Mouse (Mus musculus) monocyte, adult 5-6 weeks (primary cell): ENCODE results near the gene Gm29735. TPM values are rescaled to one million over a fixed set of nuclear protein-coding genes. Genes with fewer than 3 reads are reported as not detected.
"Not testable (repeated sequence)": the region's sequence is repeated elsewhere in the genome, so short reads cannot be mapped to it uniquely, and the experiment has no call there.

Experiments used
- ATAC-seq: fragments of 153-309, 156-312 bp; replicated peaks from 2 replicates; pipeline ENCODE4 v1.8.0; 2017; ENCODE audit warnings: mild to moderate bottlenecking; ENCODE audit not compliant: low TSS enrichment, insufficient number of reproducible peaks, severe bottlenecking, poor library complexity, low FRiP score
- total RNA-seq: library from RNA; stranded (forward); fragments of 200-1000, 200-491, 200-594 nt; gene quantifications from 3 replicates; pipeline ENCODE4 v1.2.3, GENCODE M21; 2017

The Gm29735 gene
- total RNA-seq, 1 experiment from 2014 or later, result not detected

DNA sequence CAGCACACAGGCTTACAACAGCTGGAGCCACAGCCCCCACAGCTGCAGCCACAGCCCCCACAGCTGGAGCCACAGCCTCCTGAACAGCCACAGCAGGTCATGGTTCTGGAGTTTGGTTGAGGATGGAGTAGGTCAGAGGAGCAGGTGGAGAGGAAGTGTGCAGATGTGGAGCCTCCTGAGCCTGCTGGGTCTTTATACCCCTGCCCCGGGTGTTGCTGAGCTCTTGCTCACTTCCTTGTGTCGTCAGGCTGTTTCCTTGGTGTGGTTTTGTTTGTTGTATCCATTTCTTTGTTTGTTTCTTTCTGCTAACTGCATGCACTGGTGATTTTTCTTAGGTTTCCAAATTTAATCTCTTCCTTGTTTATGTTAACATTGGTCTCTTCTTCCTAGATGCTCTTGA, 21.0 kb downstream of the Gm29735 start, which contains the start of gene Gm39115:
TSS of gene Gm39115 (minus strand) at position 101 of the 400 bp plus-strand sequence.
- not testable (repeated sequence) for ATAC-seq

DNA sequence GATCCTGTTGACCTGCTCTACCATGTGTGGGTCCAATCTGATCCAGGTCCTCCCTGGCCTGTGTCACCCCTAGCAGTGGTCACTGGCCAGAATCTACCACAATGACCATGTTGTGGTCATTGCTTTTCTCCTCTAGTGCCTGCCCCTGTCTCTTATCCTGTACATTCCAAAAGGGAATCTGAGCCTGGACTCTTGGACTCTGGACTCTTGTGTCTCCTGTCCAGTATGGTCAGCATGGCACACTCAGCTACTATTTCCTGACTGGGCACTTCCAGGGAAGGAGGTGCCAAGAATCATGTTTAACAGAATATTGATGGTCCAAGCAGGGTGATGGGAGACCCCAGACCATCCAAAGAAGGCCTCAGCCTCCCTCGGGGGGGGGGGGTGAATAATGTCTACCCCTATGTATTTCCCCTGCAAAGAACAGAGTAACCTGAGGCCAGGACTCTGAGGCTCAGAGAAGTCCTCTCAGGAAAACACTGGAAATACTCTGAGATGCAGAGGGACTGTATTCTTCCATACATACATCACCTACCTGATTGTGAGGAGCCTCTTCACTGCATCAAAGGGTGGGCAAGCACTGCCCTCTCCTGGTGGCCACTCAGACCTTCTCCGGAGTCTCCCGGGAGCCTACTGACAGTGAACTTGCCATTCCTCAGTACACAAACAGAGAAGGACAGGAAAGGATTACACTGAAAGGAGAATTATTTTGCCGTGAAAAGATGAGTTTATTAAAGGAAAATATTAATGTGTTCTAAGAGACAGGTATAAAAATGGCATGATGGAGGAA, 22.5 kb downstream of the Gm29735 start:
- ATAC-seq, result no peak

DNA sequence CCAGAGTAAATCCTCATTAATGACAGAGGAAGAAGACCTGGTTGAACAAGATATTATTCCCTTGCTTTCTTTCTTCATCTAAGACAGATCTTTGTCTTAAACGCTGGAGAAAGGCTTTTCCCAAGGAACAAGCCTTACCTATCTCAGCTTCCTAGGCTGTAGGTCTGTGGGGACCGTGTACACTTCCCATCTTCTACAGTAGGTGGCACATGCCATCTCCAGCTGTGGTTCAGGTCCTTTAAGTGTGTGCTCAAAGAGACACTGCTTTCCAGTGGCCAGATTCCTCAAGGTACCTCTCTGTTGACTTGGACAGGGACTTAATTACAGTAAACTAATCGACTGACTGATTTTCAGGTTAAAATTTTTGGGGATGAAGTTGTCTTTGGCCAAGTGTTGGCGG, 28.1 kb downstream of the Gm29735 start:
- no peak for ATAC-seq

DNA sequence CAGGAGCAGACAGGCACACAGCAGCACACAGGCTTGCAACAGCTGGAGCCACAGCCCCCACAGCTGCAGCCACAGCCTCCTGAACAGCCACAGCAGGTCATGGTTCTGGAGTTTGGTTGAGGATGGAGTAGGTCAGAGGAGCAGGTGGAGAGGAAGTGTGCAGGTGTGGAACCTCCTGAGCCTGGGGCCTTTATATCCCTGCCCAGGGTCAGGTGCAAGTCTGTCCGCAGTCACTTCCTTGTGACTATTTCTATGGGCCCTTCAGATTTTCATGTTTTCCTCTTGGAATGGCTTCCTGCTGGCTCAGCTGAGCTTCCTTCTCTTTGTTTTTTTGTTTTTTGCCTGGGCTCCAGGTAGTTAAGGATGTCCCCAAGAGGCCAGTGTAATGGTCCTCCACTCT, 36.3 kb downstream of the Gm29735 start, which contains the start of gene Gm45618:
TSS of gene Gm45618 (minus strand) at position 101 of the 400 bp plus-strand sequence.
- not testable (repeated sequence) for ATAC-seq

DNA sequence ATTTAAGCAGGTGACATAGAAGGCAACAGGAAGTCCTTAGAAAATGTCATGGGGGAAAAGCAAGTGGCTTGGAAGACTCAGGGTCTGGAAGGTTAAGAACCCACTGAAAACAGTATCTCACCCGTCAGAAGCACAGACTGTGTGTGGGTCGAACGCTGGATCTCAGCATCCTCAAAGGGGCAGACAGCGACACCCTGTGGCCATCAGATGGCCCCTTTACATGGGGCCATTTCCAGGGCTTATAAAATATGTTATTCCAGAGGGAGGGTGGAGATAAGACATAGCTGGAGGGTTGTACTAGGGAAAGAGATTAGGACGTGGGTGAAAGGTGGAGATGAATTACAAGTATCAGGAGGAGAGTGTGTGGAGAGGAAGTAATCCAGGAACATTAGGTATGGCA, 37.3 kb downstream of the Gm29735 start:
- no peak for ATAC-seq

Other genes starting within 250 kb of the Gm29735 start
- 36.8 to 53.8 TPM (median 38.2 TPM) in 3 replicates for gene Tollip, start 238.6 kb downstream of the Gm29735 start, total RNA-seq
- 0.53 TPM in 1 of 3 replicates, not detected in the others for gene Brsk2, start 207.4 kb downstream of the Gm29735 start, total RNA-seq
- gene Mob2, start 96.0 kb downstream of the Gm29735 start, total RNA-seq, result 38.5 to 50.0 TPM (median 45.2 TPM) in 3 replicates
- gene Dusp8, start 61.3 kb downstream of the Gm29735 start, total RNA-seq, result 0.29 to 1.4 TPM in 2 of 3 replicates, not detected in the other
- not detected in 3 replicates for gene Gm45618, start 36.4 kb downstream of the Gm29735 start, total RNA-seq
- not detected in 3 replicates for gene Gm39115, start 21.1 kb downstream of the Gm29735 start, total RNA-seq
- gene Gm45337, start 12.5 kb downstream of the Gm29735 start, total RNA-seq, result not detected in 3 replicates
- gene Gm4553, start 8.6 kb upstream of the Gm29735 start, total RNA-seq, result not detected in 3 replicates
- not detected in 3 replicates for gene Krtap5-2, start 18.9 kb upstream of the Gm29735 start, total RNA-seq
- not detected in 3 replicates for gene Gm10153, start 33.3 kb upstream of the Gm29735 start, total RNA-seq
- gene Krtap5-3, start 44.3 kb upstream of the Gm29735 start, total RNA-seq, result not detected in 3 replicates
- gene Gm7579, start 54.7 kb upstream of the Gm29735 start, total RNA-seq, result not detected in 3 replicates
- gene Krtap5-5, start 72.9 kb upstream of the Gm29735 start, total RNA-seq, result not detected in 3 replicates
- gene Gm40460, start 84.0 kb upstream of the Gm29735 start, total RNA-seq, result not detected in 3 replicates
- gene Gm2431, start 101.2 kb upstream of the Gm29735 start, total RNA-seq, result not detected in 3 replicates
- gene Gm4559, start 117.2 kb upstream of the Gm29735 start, total RNA-seq, result not detected in 3 replicates
- not detected in 3 replicates for gene Krtap5-1, start 140.0 kb upstream of the Gm29735 start, total RNA-seq
- not detected in 3 replicates for gene Krtap5-4, start 146.4 kb upstream of the Gm29735 start, total RNA-seq
- 10.2 to 46.5 TPM (median 13.9 TPM) in 3 replicates for gene Ifitm10, start 216.6 kb upstream of the Gm29735 start, total RNA-seq
- gene Gm49369, start 225.6 kb upstream of the Gm29735 start, total RNA-seq, result 242 to 452 TPM (median 290 TPM) in 3 replicates
- 304 to 518 TPM (median 326 TPM) in 3 replicates for gene Ctsd, start 230.9 kb upstream of the Gm29735 start, total RNA-seq